Mouse (Mus musculus) intestine, postnatal 0 days (tissue): ENCODE measurements at regions not wholly inside any gene's neighbourhood (a gene's known extent, or its start where the extent isn't known, plus 50 kb on each side); places are given as distances from the start of the nearest gene placed in this dataset.
A peak's percentile ranks its signal among the peaks of the same experiment; 100 is the strongest.

Source experiments
- ATAC-seq: fragments of 200-750 bp; cut with Nextera tagmentation; 2 replicates; pipeline ENCODE4 v1.8.0; 2017; ENCODE audit warnings: mild to moderate bottlenecking, moderate TSS enrichment, moderate library complexity
- H3K27ac ChIP-seq: fragments of 300-500 bp; sonication (generic); 2 replicates; pipeline ENCODE4 v1.5.1; 2014; ENCODE audit warnings: mild to moderate bottlenecking, low read depth, low read length, moderate library complexity
- H3K27me3 ChIP-seq: fragments of 300-500 bp; sonication (generic); replicated peaks from 2 replicates; pipeline ENCODE4 v1.6.1; 2014; ENCODE audit warnings: low read length, mixed read lengths; ENCODE audit not compliant: control insufficient read depth, insufficient read depth
- H3K36me3 ChIP-seq: fragments of 300-500 bp; sonication (generic); 2 replicates; pipeline ENCODE4 v1.6.1; 2014; ENCODE audit warnings: mild to moderate bottlenecking, moderate library complexity; ENCODE audit not compliant: control insufficient read depth, insufficient read depth
- H3K4me1 ChIP-seq: fragments of 300-500 bp; sonication (generic); replicated peaks from 2 replicates; pipeline ENCODE4 v1.6.1; 2014; ENCODE audit warnings: antibody characterized with exemption, low read length, mixed read lengths; ENCODE audit not compliant: control insufficient read depth, insufficient read depth
- H3K4me2 ChIP-seq: fragments of 300-500 bp; sonication (generic); replicated peaks from 2 replicates; pipeline ENCODE4 v1.6.1; 2014; ENCODE audit warnings: low read depth, mild to moderate bottlenecking, moderate library complexity
- H3K4me3 ChIP-seq: fragments of 300-500 bp; sonication (generic); 2 replicates; pipeline ENCODE4 v1.5.1; 2014; ENCODE audit warnings: low read depth, low read length
- H3K9ac ChIP-seq: fragments of 300-500 bp; sonication (generic); 2 replicates; pipeline ENCODE4 v1.6.1; 2014; ENCODE audit warnings: mild to moderate bottlenecking, low read depth, low read length
- H3K9me3 ChIP-seq: fragments of 300-500 bp; sonication (generic); 2 replicates; pipeline ENCODE4 v1.6.1; 2016; ENCODE audit warnings: mixed run types; ENCODE audit not compliant: control insufficient read depth
- CTCF ChIP-seq: sonication (generic); IDR thresholded peaks from 2 replicates; pipeline ENCODE4 v1.5.1; 2016; ENCODE audit warnings: low read depth, mild to moderate bottlenecking, control low read depth, antibody characterized with exemption, moderate library complexity
- WGBS: fragments of 180-500 bp; shearing (Covaris S2); extraction: QIAGEN DNeasy Blood & Tissue Kit; methylation state at CpG from one replicate; pipeline ENCODE4 v1.1.7; 2014; 5-methylcytosine and 5-hydroxymethylcytosine counted together

GRCm38 (mm10) chr12:54400084-54400483 is 196.4 kb upstream of the Egln3 start:
- no peak overlapping the region for H3K4me2 ChIP-seq
- H3K27me3 ChIP-seq, result no peaks in the 10 kb centered on the region
- H3K9ac ChIP-seq, result no peak overlapping the region
- no peaks in the 10 kb centered on the region for H3K36me3 ChIP-seq
- 73% methylated on average over 5 of the region's 5 CpGs for WGBS
- no peak overlapping the region for H3K4me3 ChIP-seq
- no peak for ATAC-seq
- peaks cover 3% of the 10 kb centered on the region; the same call in 1 of the 2 replicates for H3K4me1 ChIP-seq
- TF ChIP-seq CTCF, result no peak
- no peak overlapping the region for H3K27ac ChIP-seq
- H3K9me3 ChIP-seq, result no peaks in the 10 kb centered on the region

- Histone ChIP-seq H3K36me3 (no peaks in the 10 kb centered on the region), H3K27me3 (no peaks in the 10 kb centered on the region), H3K4me3 (no peak overlapping the region), H3K9me3 (no peaks in the 10 kb centered on the region), H3K9ac (no peak overlapping the region), H3K4me2 (no peak overlapping the region), H3K4me1 (peaks cover 3% of the 10 kb centered on the region; the same call in 1 of the 2 replicates), H3K27ac (no peak overlapping the region)
- no peak for ATAC-seq
- WGBS, result 59% methylated on average over 6 of the region's 6 CpGs
- no peak for TF ChIP-seq CTCF
These were observed 194.4 kb upstream of the Egln3 start for GRCm38 (mm10) chr12:54398080-54398479.

- no peak for TF ChIP-seq CTCF
- no peak overlapping the region; the same call in 1 of the 2 replicates for H3K27ac ChIP-seq
- no peak overlapping the region for H3K9ac ChIP-seq
- peaks cover 3% of the 10 kb centered on the region; the same call in 1 of the 2 replicates for H3K4me1 ChIP-seq
- no peak overlapping the region for H3K4me2 ChIP-seq
- no peaks in the 10 kb centered on the region for H3K9me3 ChIP-seq
- peak; percentile 41; the same call in 1 of the 2 replicates for ATAC-seq
- H3K4me3 ChIP-seq, result no peak overlapping the region
- H3K36me3 ChIP-seq, result no peaks in the 10 kb centered on the region
- H3K27me3 ChIP-seq, result no peaks in the 10 kb centered on the region
These were observed 193.3 kb upstream of the Egln3 start for GRCm38 (mm10) chr12:54396952-54397351.

GRCm38 (mm10) chr12:54396341-54396740 is 192.7 kb upstream of the Egln3 start:
- H3K9me3 ChIP-seq, result no peaks in the 10 kb centered on the region
- peak; percentile 87 for ATAC-seq

GRCm38 (mm10) chr12:54385401-54385800 is 181.7 kb upstream of the Egln3 start:
- 40% methylated on average over 4 of the region's 4 CpGs for WGBS
- no peak for TF ChIP-seq CTCF
- H3K9me3 ChIP-seq, result no peaks in the 10 kb centered on the region
- H3K4me1 ChIP-seq, result no peaks in the 10 kb centered on the region
- no peak overlapping the region for H3K4me2 ChIP-seq
- H3K9ac ChIP-seq, result no peak overlapping the region
- H3K36me3 ChIP-seq, result no peaks in the 10 kb centered on the region
- no peak for ATAC-seq
- H3K27ac ChIP-seq, result no peak overlapping the region
- no peaks in the 10 kb centered on the region for H3K27me3 ChIP-seq
- H3K4me3 ChIP-seq, result no peak overlapping the region

More at GRCm38 (mm10) chr12:54396341-54396740, 192.7 kb upstream of the Egln3 start:
- H3K4me3 ChIP-seq, result no peak overlapping the region
- H3K27me3 ChIP-seq, result no peaks in the 10 kb centered on the region
- H3K36me3 ChIP-seq, result no peaks in the 10 kb centered on the region
- no peak overlapping the region; the same call in 1 of the 2 replicates for H3K27ac ChIP-seq
- TF ChIP-seq CTCF, result no peak
- WGBS, result 25% methylated on average over 5 of the region's 5 CpGs
- H3K4me1 ChIP-seq, result peaks cover 3% of the 10 kb centered on the region; the same call in 1 of the 2 replicates
- H3K9ac ChIP-seq, result no peak overlapping the region
- no peak overlapping the region for H3K4me2 ChIP-seq

- TF ChIP-seq CTCF, result no peak
- WGBS, result 39% methylated on average over 3 of the region's 3 CpGs
- Histone ChIP-seq H3K4me1 (no peaks in the 10 kb centered on the region), H3K36me3 (no peaks in the 10 kb centered on the region), H3K4me3 (no peak overlapping the region), H3K4me2 (no peak overlapping the region), H3K9me3 (no peaks in the 10 kb centered on the region), H3K27me3 (no peaks in the 10 kb centered on the region), H3K9ac (no peak overlapping the region), H3K27ac (no peak overlapping the region)
- no peak for ATAC-seq
These were observed 180.5 kb upstream of the Egln3 start for GRCm38 (mm10) chr12:54384116-54384515.

GRCm38 (mm10) chr12:54382965-54383364 is 179.3 kb upstream of the Egln3 start:
- WGBS, result 94% methylated on average over 2 of the region's 2 CpGs
- no peak overlapping the region for H3K9ac ChIP-seq
- H3K4me1 ChIP-seq, result no peaks in the 10 kb centered on the region
- H3K4me2 ChIP-seq, result no peak overlapping the region
- H3K9me3 ChIP-seq, result no peaks in the 10 kb centered on the region
- ATAC-seq, result no peak
- no peak overlapping the region for H3K4me3 ChIP-seq
- H3K27ac ChIP-seq, result no peak overlapping the region
- no peaks in the 10 kb centered on the region for H3K27me3 ChIP-seq
- no peak for TF ChIP-seq CTCF
- H3K36me3 ChIP-seq, result no peaks in the 10 kb centered on the region
